Mouse (Mus musculus): ENCODE data around the gene Armcx6. TPM values are rescaled to one million over a fixed set of nuclear protein-coding genes. Genes with fewer than 3 reads are reported as not detected.
"Not testable (repeated sequence)": the region's sequence is repeated elsewhere in the genome, so short reads cannot be mapped to it uniquely, and the experiment has no call there.

Gene Armcx6
- polyA plus RNA-seq, 1 experiment from 2014 or later, result 18.9 TPM

- Histone ChIP-seq H3K9me3 (replicated peaks) (no peaks in the 10 kb centered on the region), H3K36me3 (no peaks in the 10 kb centered on the region), H3K4me2 (no peak overlapping the region), H3K9ac (no peak overlapping the region), H3K27ac (ENCODE audit: poor library complexity, severe bottlenecking) (no peak overlapping the region), H3K27me3 (replicated peaks) (peaks cover 6% of the 10 kb centered on the region; the same call in 1 of the 2 replicates), H3K4me3 (no peak overlapping the region), H3K4me1 (replicated peaks) (no peaks in the 10 kb centered on the region)
- ATAC-seq (ENCODE audit: insufficient number of reproducible peaks, low FRiP score), result no peak
- WGBS, result 93% methylated on average over 1 of the region's 1 CpGs
These were observed 13.4 kb downstream of the Armcx6 start for GRCm38 (mm10) chrX:134737796-134738195.

- H3K4me3 ChIP-seq, result no peak overlapping the region
- no peak overlapping the region for H3K9ac ChIP-seq
- peaks cover 6% of the 10 kb centered on the region for H3K27me3 ChIP-seq (replicated peaks)
- 46% methylated on average over 4 of the region's 4 CpGs for WGBS
- H3K4me2 ChIP-seq, result no peak overlapping the region
- H3K9me3 ChIP-seq (replicated peaks), result no peaks in the 10 kb centered on the region
- H3K27ac ChIP-seq (ENCODE audit: poor library complexity, severe bottlenecking), result no peak overlapping the region
- no peaks in the 10 kb centered on the region for H3K36me3 ChIP-seq
- no peaks in the 10 kb centered on the region for H3K4me1 ChIP-seq (replicated peaks)
- ATAC-seq (ENCODE audit: insufficient number of reproducible peaks, low FRiP score), result no peak
These were observed 21.4 kb downstream of the Armcx6 start for GRCm38 (mm10) chrX:134729778-134730177.

GRCm38 (mm10) chrX:134723762-134724161 lies 27.5 kb downstream of the Armcx6 start:
- not testable (repeated sequence) for H3K9me3 ChIP-seq (replicated peaks); H3K4me1 ChIP-seq (replicated peaks); H3K9ac ChIP-seq; H3K27ac ChIP-seq (ENCODE audit: poor library complexity, severe bottlenecking); H3K27me3 ChIP-seq (replicated peaks); H3K4me3 ChIP-seq; ATAC-seq (ENCODE audit: insufficient number of reproducible peaks, low FRiP score); H3K36me3 ChIP-seq; H3K4me2 ChIP-seq
- WGBS, result 31% methylated on average over 1 of the region's 2 CpGs

GRCm38 (mm10) chrX:134718524-134718923 lies 32.7 kb downstream of the Armcx6 start:
- ATAC-seq (ENCODE audit: insufficient number of reproducible peaks, low FRiP score), result peak; percentile 81

GRCm38 (mm10) chrX:134717752-134718308 lies 33.4 kb downstream of the Armcx6 start, which contains the start of gene Armcx1:
TSS of gene Armcx1 (plus strand) at chrX:134717963.
- peak within 1 kb of the TSS; percentile 80 for H3K9ac ChIP-seq
- no peaks in the 10 kb centered on the region for H3K4me1 ChIP-seq (replicated peaks)
- H3K27me3 ChIP-seq (replicated peaks), result no peaks in the 10 kb centered on the region
- WGBS, result 14% methylated on average over 16 of the region's 16 CpGs
- H3K9me3 ChIP-seq (replicated peaks), result no peaks in the 10 kb centered on the region
- H3K36me3 ChIP-seq, result peaks cover 10% of the 10 kb centered on the region; the same call in 1 of the 2 replicates
- peak within 1 kb of the TSS; percentile 66 for H3K4me2 ChIP-seq
- H3K4me3 ChIP-seq, result peak within 1 kb of the TSS; percentile 64
- H3K27ac ChIP-seq (ENCODE audit: poor library complexity, severe bottlenecking), result peak within 1 kb of the TSS; percentile 95
- peak; percentile 93 for ATAC-seq (ENCODE audit: insufficient number of reproducible peaks, low FRiP score)

More at GRCm38 (mm10) chrX:134718524-134718923, 32.7 kb downstream of the Armcx6 start:
- Histone ChIP-seq H3K9ac (peak overlapping the region; percentile 80), H3K36me3 (peaks cover 10% of the 10 kb centered on the region; the same call in 1 of the 2 replicates), H3K27me3 (replicated peaks) (no peaks in the 10 kb centered on the region), H3K4me3 (peak overlapping the region; percentile 64), H3K4me2 (peak overlapping the region; percentile 66), H3K27ac (ENCODE audit: poor library complexity, severe bottlenecking) (peak overlapping the region; percentile 95), H3K9me3 (replicated peaks) (no peaks in the 10 kb centered on the region), H3K4me1 (replicated peaks) (no peaks in the 10 kb centered on the region)
- 15% methylated on average over 14 of the region's 14 CpGs for WGBS

GRCm38 (mm10) chrX:134716863-134717262 lies 34.4 kb downstream of the Armcx6 start:
- Histone ChIP-seq H3K4me3 (no peak overlapping the region), H3K27ac (ENCODE audit: poor library complexity, severe bottlenecking) (no peak overlapping the region), H3K27me3 (replicated peaks) (no peaks in the 10 kb centered on the region), H3K9ac (no peak overlapping the region), H3K4me1 (replicated peaks) (no peaks in the 10 kb centered on the region), H3K4me2 (no peak overlapping the region), H3K36me3 (peaks cover 10% of the 10 kb centered on the region; the same call in 1 of the 2 replicates), H3K9me3 (replicated peaks) (no peaks in the 10 kb centered on the region)
- 31% methylated on average over 3 of the region's 3 CpGs for WGBS
- no peak for ATAC-seq (ENCODE audit: insufficient number of reproducible peaks, low FRiP score)

Small RNA genes lying within 50 kb of the gene (microRNA-seq; reads per million reads assigned to microRNA genes)
- gene Mir7093, result not detected

Other genes starting within 250 kb of the Armcx6 start
- 75.0 and 76.1 TPM in 2 replicates for gene Timm8a1, start 209.6 kb downstream of the Armcx6 start, polyA plus RNA-seq (2016; fragmentation: Nextera tagmentation; extraction: Ambion mirVana)
- 1.2 and 1.3 TPM in 2 replicates for gene Btk, start 167.8 kb downstream of the Armcx6 start, polyA plus RNA-seq (2016; fragmentation: Nextera tagmentation; extraction: Ambion mirVana)
- 287 and 289 TPM in 2 replicates for gene Rpl36a, start 165.8 kb downstream of the Armcx6 start, polyA plus RNA-seq (2016; fragmentation: Nextera tagmentation; extraction: Ambion mirVana)
- 3.8 and 4.9 TPM in 2 replicates for gene Gla, start 150.3 kb downstream of the Armcx6 start, polyA plus RNA-seq (2016; fragmentation: Nextera tagmentation; extraction: Ambion mirVana)
- gene Hnrnph2, start 150.2 kb downstream of the Armcx6 start, polyA plus RNA-seq (2016; fragmentation: Nextera tagmentation; extraction: Ambion mirVana), result 124 and 128 TPM in 2 replicates
- 5.0 and 5.4 TPM in 2 replicates for gene Armcx4, start 64.9 kb downstream of the Armcx6 start, polyA plus RNA-seq (2016; fragmentation: Nextera tagmentation; extraction: Ambion mirVana)
- 47.2 and 50.3 TPM in 2 replicates for gene Armcx1, start 33.5 kb downstream of the Armcx6 start, polyA plus RNA-seq (2016; fragmentation: Nextera tagmentation; extraction: Ambion mirVana)
- gene Armcx3, start 5.2 kb upstream of the Armcx6 start, polyA plus RNA-seq (2016; fragmentation: Nextera tagmentation; extraction: Ambion mirVana), result 98.1 and 98.3 TPM in 2 replicates
- 67.0 and 69.1 TPM in 2 replicates for gene Armcx2, start 57.8 kb upstream of the Armcx6 start, polyA plus RNA-seq (2016; fragmentation: Nextera tagmentation; extraction: Ambion mirVana)
- 0.57 and 0.74 TPM in 2 replicates for gene Nxf2, start 213.3 kb upstream of the Armcx6 start, polyA plus RNA-seq (2016; fragmentation: Nextera tagmentation; extraction: Ambion mirVana)

Measured in heart, embryonic 12.5 days (tissue).